Mouse (Mus musculus) cerebellum, adult 2 months (tissue): ENCODE measurements around the gene Sltm. TPM values are rescaled to one million over a fixed set of nuclear protein-coding genes. Genes with fewer than 3 reads are reported as not detected.
A peak's percentile ranks its signal among the peaks of the same experiment; 100 is the strongest.
"Not testable (repeated sequence)": the region's sequence is repeated elsewhere in the genome, so short reads cannot be mapped to it uniquely, and the experiment has no call there.

Experiments
- DNase-seq, 2 experiments: peaks; one replicate each; pipeline ENCODE4 v3.0.0; 2021
- H3K27ac ChIP-seq: fragments of 200-500 bp; 2 replicates; pipeline ENCODE4 v1.5.1; 2012; ENCODE audit warnings: low read length, control low read depth, inconsistent platforms; ENCODE audit not compliant: insufficient read depth
- H3K27me3 ChIP-seq: fragments of 200-500 bp; 2 replicates; pipeline ENCODE4 v1.6.1; 2012; ENCODE audit warnings: inconsistent platforms, mild to moderate bottlenecking, low read length, moderate library complexity; ENCODE audit not compliant: control insufficient read depth, insufficient read depth
- H3K4me1 ChIP-seq: fragments of 200-500 bp; 2 replicates; pipeline ENCODE4 v1.6.1; 2011; ENCODE audit warnings: low read length; ENCODE audit not compliant: control insufficient read depth, insufficient read depth
- H3K4me3 ChIP-seq: fragments of 200-500 bp; replicated peaks from 2 replicates; pipeline ENCODE3; 2011; ENCODE audit warnings: mild to moderate bottlenecking, low read depth, low read length, control low read depth; ENCODE audit not compliant: insufficient read depth
- CTCF ChIP-seq: fragments of 200-500 bp; IDR thresholded peaks from 2 replicates; pipeline ENCODE4 v1.5.1; 2011; ENCODE audit warnings: low read depth, mild to moderate bottlenecking, control low read depth, low read length, moderate library complexity, borderline replicate concordance; ENCODE audit not compliant: insufficient read depth
- POLR2A ChIP-seq: fragments of 200-500 bp; IDR thresholded peaks from 2 replicates; pipeline ENCODE4 v1.6.1; 2011; ENCODE audit warnings: low read length, control low read depth, borderline replicate concordance; ENCODE audit not compliant: insufficient read depth
- WGBS: fragments of 180-500 bp; shearing (Covaris S2); methylation state at CpG from one replicate; pipeline ENCODE4 v1.1.7; 2018; 5-methylcytosine and 5-hydroxymethylcytosine counted together
- polyA plus RNA-seq: library from polyadenylated mRNA; depleted of rRNA; stranded (reverse); fragments of >200 nt; gene quantifications from 2 replicates; pipeline ENCODE4 v1.2.3, GENCODE M21; 2012

Gene Sltm
- polyA plus RNA-seq, 1 experiment = 52.7 TPM

DNA sequence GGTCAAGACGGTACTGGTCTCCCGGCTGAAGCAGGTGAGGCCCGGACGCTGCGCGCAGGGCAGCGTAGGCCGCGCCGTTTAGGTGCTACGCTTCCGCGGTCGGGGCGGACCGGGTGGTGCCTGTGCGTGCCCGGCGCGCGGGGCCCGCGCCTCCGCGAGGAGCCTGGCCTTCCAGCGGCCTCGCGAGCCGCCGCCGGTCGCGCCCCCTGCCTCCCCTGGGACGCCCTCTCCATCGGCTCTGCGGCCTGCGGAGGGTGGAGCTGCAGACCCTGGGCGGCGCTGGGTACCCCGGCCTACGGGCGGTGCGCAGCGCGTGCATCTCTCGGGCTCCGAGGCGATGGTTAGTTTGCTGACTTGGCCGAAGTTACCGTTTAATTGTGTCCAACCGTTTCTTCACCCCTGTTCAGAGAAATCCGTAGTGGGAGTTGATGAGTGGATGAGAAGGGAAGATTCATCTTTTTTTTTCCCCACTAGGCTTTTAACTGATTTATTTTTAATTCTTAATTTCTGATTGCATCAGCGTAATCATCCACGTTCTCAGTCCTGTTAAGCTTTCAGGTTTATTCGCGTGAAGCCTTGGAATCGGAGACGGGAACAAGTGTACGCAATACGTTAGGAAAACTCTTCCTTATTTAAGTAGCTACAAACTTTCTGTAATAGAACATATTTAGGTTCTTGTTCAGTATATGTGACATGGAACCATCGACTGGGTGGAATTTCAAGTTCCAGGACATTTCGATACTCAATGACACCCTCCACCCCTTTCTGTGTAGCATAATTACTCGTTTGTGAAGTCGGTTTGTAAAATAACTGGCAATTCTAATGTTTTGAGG lies 710 bp downstream of the Sltm start:
- no peaks in the 10 kb centered on the region for H3K27me3 ChIP-seq
- WGBS = under 1% methylated on average over 64 of the region's 64 CpGs

DNA sequence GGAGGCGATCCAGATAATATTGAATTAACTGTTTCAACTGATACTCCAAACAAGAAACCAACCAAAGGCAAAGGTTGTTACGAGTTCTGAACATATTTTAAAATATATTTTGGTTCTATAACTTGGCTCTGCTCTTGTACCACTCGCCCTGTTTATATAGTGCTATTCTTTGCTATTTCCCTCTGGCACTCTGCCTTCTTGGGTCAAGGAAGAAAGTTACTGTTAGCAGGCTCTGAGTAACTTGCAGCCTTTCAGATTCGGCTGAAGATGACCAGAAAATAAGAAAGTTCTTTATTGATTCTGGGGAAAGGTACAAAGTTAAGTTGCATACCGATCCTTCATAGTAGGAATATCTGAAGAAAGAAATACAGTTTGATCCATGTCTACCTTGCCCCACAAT lies 1.4 kb downstream of the Sltm start:
- no peak for DNase-seq
- 40% methylated on average over 5 of the region's 5 CpGs for WGBS
- Histone ChIP-seq H3K4me3 (no peak overlapping the region), H3K27me3 (no peaks in the 10 kb centered on the region), H3K27ac (no peak overlapping the region), H3K4me1 (no peaks in the 10 kb centered on the region; the same call in 1 of the 2 replicates)
- TF ChIP-seq CTCF = no peak

More for the DNA sequence above, 710 bp downstream of the Sltm start:
- TF ChIP-seq CTCF (no peak), POLR2A (no peak)
- no peaks in the 10 kb centered on the region; the same call in 1 of the 2 replicates for H3K4me1 ChIP-seq
- H3K27ac ChIP-seq = peak overlapping the region; percentile 75
- DNase-seq = no peak
- peak overlapping the region; percentile 93 for H3K4me3 ChIP-seq

- Histone ChIP-seq H3K4me3 (no peak overlapping the region), H3K27ac (no peak overlapping the region), H3K27me3 (no peaks in the 10 kb centered on the region), H3K4me1 (no peaks in the 10 kb centered on the region; the same call in 1 of the 2 replicates)
- 66% methylated on average over 1 of the region's 1 CpGs for WGBS
- TF ChIP-seq CTCF (no peak), POLR2A (no peak)
- no peak for DNase-seq
Measured at GRCm38 (mm10) chr9:70544831-70545230, 2.3 kb downstream of the Sltm start.

DNA sequence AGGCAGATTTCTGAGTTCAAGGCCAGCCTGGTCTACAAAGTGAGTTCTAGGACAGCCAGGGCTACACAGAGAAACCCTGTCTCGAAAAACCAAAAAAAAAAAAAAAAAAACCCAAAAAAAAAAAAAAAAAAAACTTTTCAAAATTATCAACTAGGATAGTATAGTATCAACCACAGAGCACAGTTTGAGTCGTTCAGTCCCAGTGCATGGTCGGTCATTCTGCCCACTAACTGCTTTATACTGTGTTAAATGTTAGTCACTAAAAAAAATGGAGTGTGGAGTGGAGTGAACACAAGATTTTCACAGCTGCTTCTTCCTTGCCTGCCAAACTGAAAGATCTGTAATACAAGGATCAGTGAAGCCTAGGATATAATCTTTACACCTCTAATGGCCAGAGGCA lies 4.0 kb downstream of the Sltm start:
- not testable (repeated sequence) for H3K27me3 ChIP-seq, DNase-seq, H3K27ac ChIP-seq, H3K4me3 ChIP-seq, H3K4me1 ChIP-seq
- WGBS = 81% methylated on average over 3 of the region's 3 CpGs

GRCm38 (mm10) chr9:70548304-70548703 lies 5.8 kb downstream of the Sltm start:
- no peak overlapping the region for H3K27ac ChIP-seq
- H3K4me3 ChIP-seq = no peak overlapping the region
- no peak for DNase-seq
- TF ChIP-seq CTCF (no peak), POLR2A (no peak)
- H3K27me3 ChIP-seq = no peaks in the 10 kb centered on the region
- WGBS = 69% methylated on average over 4 of the region's 4 CpGs
- H3K4me1 ChIP-seq = no peaks in the 10 kb centered on the region; the same call in 1 of the 2 replicates

DNA sequence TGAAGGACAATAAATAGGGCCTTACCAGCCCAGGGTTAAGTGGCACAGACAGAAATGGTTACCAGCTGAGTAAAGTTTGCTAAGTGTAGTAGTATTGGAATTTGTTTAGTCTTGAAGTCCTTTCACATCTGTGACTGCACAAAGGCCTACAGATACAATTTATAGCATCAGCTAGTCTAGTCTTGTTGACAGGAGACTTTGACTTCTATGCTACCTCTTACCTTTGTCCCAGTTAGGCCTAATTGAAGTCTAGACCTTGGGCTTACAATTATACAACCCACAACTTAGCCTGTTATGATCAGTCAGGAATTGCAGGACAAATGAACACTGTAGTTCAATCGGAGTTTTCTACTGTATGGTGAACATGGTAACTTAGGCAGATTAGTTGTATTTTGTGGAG lies 9.0 kb downstream of the Sltm start:
- H3K4me3 ChIP-seq = no peak overlapping the region
- TF ChIP-seq CTCF (no peak), POLR2A (no peak)
- no peak for DNase-seq
- 96% methylated on average over 1 of the region's 1 CpGs for WGBS
- no peaks in the 10 kb centered on the region for H3K27me3 ChIP-seq
- H3K27ac ChIP-seq = no peak overlapping the region
- H3K4me1 ChIP-seq = no peaks in the 10 kb centered on the region

- H3K27me3 ChIP-seq, H3K4me3 ChIP-seq, H3K4me1 ChIP-seq, H3K27ac ChIP-seq, DNase-seq: not testable (repeated sequence)
- 95% methylated on average over 2 of the region's 2 CpGs for WGBS
Measured at GRCm38 (mm10) chr9:70552233-70552632, 9.7 kb downstream of the Sltm start.

GRCm38 (mm10) chr9:70555431-70555830 lies 12.9 kb downstream of the Sltm start:
- Histone ChIP-seq H3K27me3 (no peaks in the 10 kb centered on the region), H3K4me1 (no peaks in the 10 kb centered on the region), H3K4me3 (no peak overlapping the region), H3K27ac (no peak overlapping the region)
- no peak for DNase-seq
- no peak for TF ChIP-seq CTCF
- no peak for TF ChIP-seq POLR2A
